In genomic region chr7:63743116-63743515, GRCm38 (mm10) we compare ENCODE assay signal across 18 mouse cellular contexts.
"Had no signal": no experiment of that assay in that cellular context is flagged by ENCODE, and none has a peak within 500 bp of the region (broad histone marks: within the 10 kb centered on the region; RNA-seq: fewer than 3 reads in every experiment).

No protein-coding gene starts in this region.

- DNase-seq: cerebellum, adult 9-10 months; cerebellum, adult 9-11 months; cerebellum, postnatal 10 days; cerebellum, postnatal 14 days; cerebellum, postnatal 36 days; embryo, embryonic 11 days; forebrain, postnatal 0 days; gastrocnemius, adult 2 months; gastrocnemius, postnatal 10 days; gastrocnemius, postnatal 14 days; gastrocnemius, postnatal 25 days; gastrocnemius, postnatal 36 days; heart, adult 18-20 months; heart, adult 2 months had no signal

- ATAC-seq: forebrain, embryonic 13.5 days; forebrain, embryonic 14.5 days; forebrain, embryonic 15.5 days; forebrain, embryonic 16.5 days; forebrain, postnatal 0 days had no signal
